Mouse (Mus musculus): ENCODE results near the gene Myo1g. TPM values are rescaled to one million over a fixed set of nuclear protein-coding genes. Genes with fewer than 3 reads are reported as not detected.

Myo1g gene
- 191 TPM for polyA plus RNA-seq (2017; shearing (Covaris generic))

GRCm38 (mm10) chr11:6520507-6521173 lies at the start of gene Myo1g:
Gene Myo1g (minus strand): TSS chr11:6520965.

GRCm38 (mm10) chr11:6546205-6547013 lies 25.6 kb upstream of the Myo1g start, which contains the start of gene Ccm2:
Gene Ccm2 (plus strand): TSS chr11:6546887.

GRCm38 (mm10) chr11:6475867-6476484 lies 44.8 kb downstream of the Myo1g start, which contains the start of gene Purb:
Gene Purb (minus strand): TSS chr11:6475917.

Other genes starting within 250 kb of the Myo1g start
- gene Tmed4, start 246.1 kb downstream of the Myo1g start, polyA plus RNA-seq (2017; shearing (Covaris generic)), result 43.1 TPM
- 245 TPM for gene Ogdh, start 229.3 kb downstream of the Myo1g start, polyA plus RNA-seq (2017; shearing (Covaris generic))
- 73.4 TPM for gene Zmiz2, start 131.9 kb downstream of the Myo1g start, polyA plus RNA-seq (2017; shearing (Covaris generic))
- gene Ppia, start 105.5 kb downstream of the Myo1g start, polyA plus RNA-seq (2017; shearing (Covaris generic)), result 3,980 TPM
- gene H2afv, start 76.5 kb downstream of the Myo1g start, polyA plus RNA-seq (2017; shearing (Covaris generic)), result 142 TPM
- 33.1 TPM for gene Purb, start 45.0 kb downstream of the Myo1g start, polyA plus RNA-seq (2017; shearing (Covaris generic))
- 245 TPM for gene Ccm2, start 25.9 kb upstream of the Myo1g start, polyA plus RNA-seq (2017; shearing (Covaris generic))
- 0.18 TPM for gene Nacad, start 85.1 kb upstream of the Myo1g start, polyA plus RNA-seq (2017; shearing (Covaris generic))
- gene Tbrg4, start 105.1 kb upstream of the Myo1g start, polyA plus RNA-seq (2017; shearing (Covaris generic)), result 15.1 TPM
- gene Wap, start 117.7 kb upstream of the Myo1g start, polyA plus RNA-seq (2017; shearing (Covaris generic)), result not detected
- 609 TPM for gene Ramp3, start 137.6 kb upstream of the Myo1g start, polyA plus RNA-seq (2017; shearing (Covaris generic))